ENCODE assay signal across 15 mouse cellular contexts in the genomic region with DNA sequence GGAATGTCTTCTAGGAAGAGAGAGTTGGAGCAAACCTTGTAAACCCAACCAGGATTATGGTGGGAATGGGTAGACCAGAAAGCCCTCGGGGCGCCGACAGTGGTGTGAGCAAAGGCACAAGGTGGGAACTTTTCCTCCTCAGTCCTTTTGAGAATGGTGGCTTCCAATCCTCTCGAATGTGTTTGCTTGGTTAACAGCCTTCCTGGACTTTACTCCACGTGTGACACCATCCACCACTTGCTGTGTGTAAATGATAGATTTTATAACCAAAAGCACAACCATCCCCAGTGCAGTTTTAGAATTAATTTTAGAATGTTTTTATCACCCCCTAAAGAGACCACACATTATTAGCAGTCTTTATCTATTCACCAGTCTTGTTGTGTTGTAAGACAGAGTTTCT.
"Had no signal": no experiment of that assay in that cellular context is flagged by ENCODE, and none has a peak within 500 bp of the region (broad histone marks: within the 10 kb centered on the region; RNA-seq: fewer than 3 reads in every experiment).

No protein-coding gene starts in this region.

- H3K27me3 ChIP-seq: midbrain, embryonic 13.5 days; midbrain, embryonic 15.5 days; neural tube, embryonic 12.5 days; stomach, embryonic 15.5 days had no signal

- H3K4me1 ChIP-seq: midbrain, embryonic 13.5 days; midbrain, embryonic 15.5 days; neural tube, embryonic 12.5 days; stomach, embryonic 15.5 days had no signal

- H3K4me2 ChIP-seq: lung, embryonic 14.5 days; midbrain, embryonic 11.5 days; midbrain, embryonic 13.5 days; midbrain, embryonic 15.5 days; neural tube, embryonic 12.5 days; stomach, embryonic 15.5 days had no signal

- H3K27ac ChIP-seq: macrophage; midbrain, embryonic 13.5 days; midbrain, embryonic 15.5 days; neural tube, embryonic 12.5 days; stomach, embryonic 15.5 days; stomach, postnatal 0 days had no signal

- H3K9me3 ChIP-seq: megakaryocyte, embryonic 14.5 days; midbrain, embryonic 13.5 days; midbrain, embryonic 15.5 days; neural tube, embryonic 12.5 days; stomach, embryonic 15.5 days had no signal

- DNase-seq: lung, adult 18-20 months; lung, postnatal 14 days; lung, postnatal 36 days; right cerebral cortex, postnatal 14 days; thymus, postnatal 14 days; thymus, postnatal 36 days had no signal

- H3K36me3 ChIP-seq: midbrain, embryonic 13.5 days; midbrain, embryonic 15.5 days; neural tube, embryonic 12.5 days; stomach, embryonic 15.5 days had no signal

- H3K4me3 ChIP-seq: megakaryocyte, embryonic 14.5 days; midbrain, embryonic 13.5 days; midbrain, embryonic 15.5 days; neural tube, embryonic 12.5 days; stomach, embryonic 15.5 days had no signal

- ATAC-seq: midbrain, embryonic 13.5 days; midbrain, embryonic 15.5 days had no signal

- H3K9ac ChIP-seq: lung, embryonic 14.5 days; midbrain, embryonic 13.5 days; midbrain, embryonic 15.5 days; neural tube, embryonic 12.5 days; stomach, embryonic 15.5 days had no signal
